Mouse (Mus musculus) liver, postnatal 0 days (tissue): Measurements from ENCODE around the gene Grhpr. TPM values are rescaled to one million over a fixed set of nuclear protein-coding genes. Genes with fewer than 3 reads are reported as not detected.

Experiments
- ATAC-seq: fragments of 200-750 bp; cut with Nextera tagmentation; 2 replicates; pipeline ENCODE4 v1.8.0; 2017; ENCODE audit warnings: mild to moderate bottlenecking, moderate library complexity
- DNase-seq: peaks from one replicate; pipeline ENCODE4 v3.0.0-alpha.2; 2016
- H3K27ac ChIP-seq: fragments of 300-500 bp; sonication (generic); 2 replicates; pipeline ENCODE4 v1.5.1; 2014; ENCODE audit warnings: antibody characterized with exemption, moderate library complexity, mild to moderate bottlenecking, low read depth
- H3K27me3 ChIP-seq: fragments of 300-500 bp; sonication (generic); 2 replicates; pipeline ENCODE4 v1.6.1; 2014; ENCODE audit warnings: low read length, control low read depth, mixed read lengths; ENCODE audit not compliant: insufficient read depth
- H3K36me3 ChIP-seq: fragments of 300-500 bp; sonication (generic); replicated peaks from 2 replicates; pipeline ENCODE4 v1.6.1; 2014; ENCODE audit warnings: mild to moderate bottlenecking, control low read depth, low read length, moderate library complexity, mixed read lengths; ENCODE audit not compliant: insufficient read depth
- H3K4me1 ChIP-seq: fragments of 300-500 bp; sonication (generic); 2 replicates; pipeline ENCODE4 v1.6.1; 2014; ENCODE audit warnings: antibody characterized with exemption, mild to moderate bottlenecking, control low read depth; ENCODE audit not compliant: insufficient read depth
- H3K4me2 ChIP-seq: fragments of 300-500 bp; sonication (generic); 2 replicates; pipeline ENCODE4 v1.6.1; 2014; ENCODE audit warnings: low read depth, mild to moderate bottlenecking, low read length, moderate library complexity, mixed read lengths
- H3K4me3 ChIP-seq: fragments of 300-500 bp; sonication (generic); 2 replicates; pipeline ENCODE4 v1.5.1; 2014; ENCODE audit warnings: low read depth, low read length
- H3K9ac ChIP-seq: fragments of 300-500 bp; sonication (generic); replicated peaks from 2 replicates; pipeline ENCODE4 v1.6.1; 2014; ENCODE audit warnings: mild to moderate bottlenecking, moderate library complexity
- H3K9me3 ChIP-seq: fragments of 300-500 bp; sonication (generic); 2 replicates; pipeline ENCODE4 v1.6.1; 2016; ENCODE audit warnings: mild to moderate bottlenecking, control low read depth, low read length, mixed read lengths
- CTCF ChIP-seq: sonication (generic); IDR thresholded peaks from 2 replicates; pipeline ENCODE4 v1.5.1; 2016; ENCODE audit warnings: antibody characterized with exemption, low read depth
- EP300 ChIP-seq: IDR thresholded peaks from 2 replicates; pipeline ENCODE4 v1.6.1; 2016; ENCODE audit warnings: antibody characterized with exemption, low read depth, mild to moderate bottlenecking
- WGBS: fragments of 180-500 bp; shearing (Covaris S2); extraction: QIAGEN DNeasy Blood & Tissue Kit; methylation state at CpG from one replicate; pipeline ENCODE4 v1.1.7; 2014; ENCODE audit not compliant: insufficient replicate concordance; 5-methylcytosine and 5-hydroxymethylcytosine counted together
- polyA plus RNA-seq: library from polyadenylated mRNA; unstranded; fragments of >200 nt; fragmentation: Nextera tagmentation; extraction: Ambion mirVana; gene quantifications from 2 replicates; pipeline ENCODE4 v1.2.1, GENCODE M21; 2015

The Grhpr gene
- polyA plus RNA-seq, 1 experiment from 2014 or later, result 458 TPM

- TF ChIP-seq EP300, result no peak
- no peak for TF ChIP-seq CTCF
- Histone ChIP-seq H3K9me3 (no peaks in the 10 kb centered on the region), H3K9ac (no peak overlapping the region), H3K4me2 (no peak overlapping the region), H3K27ac (no peak overlapping the region), H3K4me3 (no peak overlapping the region), H3K36me3 (no peaks in the 10 kb centered on the region), H3K4me1 (0 out of 2 replicates have a peak, but pooled peaks cover 3% of the 10 kb centered on the region), H3K27me3 (no peaks in the 10 kb centered on the region)
- 77% methylated on average over 9 of the region's 9 CpGs for WGBS
- DNase-seq, result no peak
- ATAC-seq, result no peak
Measured at GRCm38 (mm10) chr4:44958776-44959175, 22.4 kb upstream of the Grhpr start.

DNA sequence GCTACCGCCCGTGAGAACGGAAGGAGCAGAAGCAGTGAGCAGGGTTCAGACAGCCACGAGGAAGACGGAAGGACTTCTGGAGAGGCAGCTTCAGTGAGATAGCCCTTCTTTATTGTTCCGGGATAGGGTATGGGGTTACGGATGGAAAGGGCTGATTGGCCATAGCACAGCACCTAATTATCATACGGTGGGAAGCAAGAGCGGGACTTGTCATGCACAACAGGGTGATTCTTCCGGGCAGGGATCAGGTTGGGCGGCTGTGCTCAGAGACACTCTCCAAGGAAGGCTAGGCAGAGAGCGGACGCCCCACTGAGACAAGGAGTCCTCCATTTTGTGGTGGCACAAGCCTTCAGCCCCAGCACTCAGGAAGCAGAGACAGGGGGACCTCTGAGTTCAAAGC is 22.0 kb upstream of the Grhpr start:
- 80% methylated on average over 13 of the region's 13 CpGs for WGBS
- H3K4me3 ChIP-seq, result no peak overlapping the region

GRCm38 (mm10) chr4:44963156-44963555 is 18.0 kb upstream of the Grhpr start:
- no peak for ATAC-seq
- DNase-seq, result no peak
- no peak overlapping the region for H3K4me3 ChIP-seq
- H3K27ac ChIP-seq, result no peak overlapping the region
- H3K9ac ChIP-seq, result no peak overlapping the region
- H3K36me3 ChIP-seq, result no peaks in the 10 kb centered on the region
- H3K27me3 ChIP-seq, result no peaks in the 10 kb centered on the region
- TF ChIP-seq CTCF, result no peak
- no peak for TF ChIP-seq EP300
- H3K4me1 ChIP-seq, result 0 out of 2 replicates have a peak, but pooled peaks cover 3% of the 10 kb centered on the region
- no peaks in the 10 kb centered on the region for H3K9me3 ChIP-seq
- 40% methylated on average over 11 of the region's 11 CpGs for WGBS
- no peak overlapping the region for H3K4me2 ChIP-seq

More for the DNA sequence above, 22.0 kb upstream of the Grhpr start:
- Histone ChIP-seq H3K36me3 (no peaks in the 10 kb centered on the region), H3K4me1 (0 out of 2 replicates have a peak, but pooled peaks cover 3% of the 10 kb centered on the region), H3K9ac (no peak overlapping the region), H3K9me3 (no peaks in the 10 kb centered on the region), H3K27me3 (no peaks in the 10 kb centered on the region), H3K27ac (no peak overlapping the region), H3K4me2 (no peak overlapping the region)
- DNase-seq (no peak), ATAC-seq (no peak)
- TF ChIP-seq CTCF (no peak), EP300 (no peak)

DNA sequence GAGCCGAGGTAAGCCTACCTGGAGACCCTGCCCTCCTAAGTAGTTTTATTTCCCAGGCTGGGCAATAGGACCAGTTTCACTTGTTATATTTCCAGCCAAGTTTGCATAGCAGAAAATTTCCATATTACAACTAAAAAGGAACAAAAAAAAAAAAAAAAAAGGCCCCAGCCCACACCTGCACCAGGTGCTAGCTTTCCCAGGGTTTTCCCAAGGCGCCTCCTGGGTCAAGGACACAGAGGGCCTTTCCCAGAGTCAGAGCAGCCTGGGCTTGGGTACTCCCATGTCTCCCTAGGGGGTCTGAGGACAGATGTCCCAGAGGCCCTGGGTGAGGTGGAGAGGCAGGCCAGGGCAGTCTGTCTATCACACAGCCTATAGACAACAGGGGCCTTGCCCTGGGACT is 16.0 kb upstream of the Grhpr start:
- 77% methylated on average over 2 of the region's 2 CpGs for WGBS
- H3K4me3 ChIP-seq, result no peak overlapping the region
- no peak overlapping the region for H3K4me2 ChIP-seq

DNA sequence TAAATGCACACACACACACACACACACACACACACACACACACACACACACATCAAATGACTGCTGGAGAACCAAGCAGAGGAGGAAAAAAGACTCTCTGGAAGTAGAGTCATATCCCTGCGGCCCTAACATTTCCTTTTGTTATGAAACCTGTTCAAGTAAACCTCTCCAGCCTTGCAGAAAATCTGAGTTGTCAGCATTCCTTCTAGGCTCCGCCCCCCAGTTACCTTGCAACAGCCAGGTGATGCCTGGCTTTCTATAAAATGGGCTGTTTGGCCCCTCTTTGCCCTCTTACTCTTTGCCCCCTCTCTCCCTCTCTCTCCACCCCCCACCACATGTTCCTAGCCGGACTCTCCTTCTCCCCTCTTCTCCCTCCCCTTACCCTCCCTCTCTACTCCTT is 15.5 kb upstream of the Grhpr start:
- no peak for TF ChIP-seq EP300
- no peak for TF ChIP-seq CTCF
- no peak for ATAC-seq
- no peak overlapping the region for H3K9ac ChIP-seq
- H3K27ac ChIP-seq, result no peak overlapping the region
- no peak overlapping the region for H3K4me2 ChIP-seq
- DNase-seq, result no peak
- H3K27me3 ChIP-seq, result no peaks in the 10 kb centered on the region
- H3K36me3 ChIP-seq, result no peaks in the 10 kb centered on the region
- WGBS, result 75% methylated on average over 3 of the region's 3 CpGs
- H3K9me3 ChIP-seq, result no peaks in the 10 kb centered on the region
- H3K4me3 ChIP-seq, result no peak overlapping the region
- H3K4me1 ChIP-seq, result 0 out of 2 replicates have a peak, but pooled peaks cover 3% of the 10 kb centered on the region

More for the DNA sequence above, 16.0 kb upstream of the Grhpr start:
- TF ChIP-seq CTCF, result no peak
- TF ChIP-seq EP300, result no peak
- DNase-seq (no peak), ATAC-seq (no peak)
- no peak overlapping the region for H3K9ac ChIP-seq
- H3K9me3 ChIP-seq, result no peaks in the 10 kb centered on the region
- H3K27me3 ChIP-seq, result no peaks in the 10 kb centered on the region
- H3K36me3 ChIP-seq, result no peaks in the 10 kb centered on the region
- 0 out of 2 replicates have a peak, but pooled peaks cover 3% of the 10 kb centered on the region for H3K4me1 ChIP-seq
- H3K27ac ChIP-seq, result no peak overlapping the region

DNA sequence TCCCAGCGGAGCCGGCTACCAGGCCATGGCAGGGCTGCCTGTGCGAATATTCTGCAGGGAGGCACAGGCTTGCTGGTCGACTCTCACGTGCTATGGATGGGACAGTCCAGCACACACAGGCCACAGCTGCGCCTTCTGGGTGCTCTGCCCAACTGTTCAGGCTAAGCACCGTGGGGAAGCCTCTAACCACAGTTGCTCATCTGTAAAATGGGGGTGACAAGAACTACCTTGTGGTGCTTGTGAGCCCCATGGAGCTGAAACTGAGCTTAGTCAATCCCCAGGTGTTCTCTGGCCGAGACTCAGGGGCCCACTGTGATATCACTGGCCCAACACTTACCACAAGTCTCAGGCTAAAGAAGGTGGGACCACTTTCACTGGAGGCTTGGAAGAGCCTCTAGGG is 13.8 kb upstream of the Grhpr start:
- 74% methylated on average over 8 of the region's 8 CpGs for WGBS
- H3K27ac ChIP-seq, result no peak overlapping the region
- DNase-seq, result no peak

More for the DNA sequence above, 13.8 kb upstream of the Grhpr start:
- ATAC-seq, result no peak
- Histone ChIP-seq H3K36me3 (no peaks in the 10 kb centered on the region), H3K4me2 (no peak overlapping the region), H3K27me3 (no peaks in the 10 kb centered on the region), H3K4me3 (no peak overlapping the region), H3K4me1 (peaks cover 6% of the 10 kb centered on the region; the same call in 1 of the 2 replicates), H3K9me3 (no peaks in the 10 kb centered on the region), H3K9ac (no peak overlapping the region)
- TF ChIP-seq CTCF (no peak), EP300 (no peak)
